Mouse (Mus musculus): ENCODE measurements at regions not wholly inside any gene's neighbourhood (a gene's known extent, or its start where the extent isn't known, plus 50 kb on each side); places are given as distances from the start of the nearest gene placed in this dataset.
A peak's percentile ranks its signal among the peaks of the same experiment; 100 is the strongest.

DNA sequence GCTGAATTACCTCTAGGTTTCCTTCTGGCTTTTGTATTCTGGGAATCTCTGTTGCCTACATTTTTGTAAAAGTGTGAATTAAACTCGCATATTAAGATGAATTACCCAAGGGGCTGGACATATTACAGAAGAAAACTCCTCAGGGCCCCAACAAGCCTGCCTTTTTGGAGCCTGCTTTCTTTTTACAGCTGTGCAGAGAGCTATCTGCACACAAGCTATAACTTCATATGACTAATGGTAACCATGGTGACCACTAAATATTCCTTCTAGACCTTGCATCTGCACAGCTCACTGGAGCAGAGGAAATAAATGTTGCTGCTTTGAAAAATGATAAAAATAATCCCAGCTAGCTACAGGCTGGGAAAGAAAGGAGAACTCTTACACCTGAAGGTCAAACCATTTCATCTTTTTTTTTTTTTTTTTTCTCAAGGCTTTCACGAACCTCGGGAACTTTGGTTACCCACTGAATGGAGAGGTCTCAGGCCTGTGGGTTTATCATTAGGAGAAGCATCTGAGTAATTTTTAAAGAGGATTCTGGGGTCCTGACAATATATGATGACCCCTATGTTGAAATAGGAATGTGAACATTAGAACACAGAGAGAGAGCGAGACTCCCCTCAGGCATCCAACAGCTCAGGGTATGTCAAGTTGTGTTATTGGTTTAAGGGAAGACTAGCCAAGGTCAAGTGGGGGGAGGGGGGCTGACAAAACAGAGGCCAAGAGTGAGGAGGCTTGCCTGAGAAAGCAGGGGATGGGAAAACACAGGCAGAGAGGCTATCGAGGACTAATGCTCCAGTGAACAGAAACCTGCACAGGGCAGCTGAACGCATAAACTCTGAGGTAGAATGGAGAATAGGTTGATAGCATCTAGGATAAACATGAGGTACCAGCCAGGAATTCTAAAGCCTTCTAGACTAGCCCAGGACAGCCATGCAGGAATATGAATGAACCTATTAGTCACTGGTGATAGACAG lies 188.4 kb downstream of the Phlda1 start:
- DNase-seq (ENCODE audit: low spot score in 2 of 2) = no peak

DNA sequence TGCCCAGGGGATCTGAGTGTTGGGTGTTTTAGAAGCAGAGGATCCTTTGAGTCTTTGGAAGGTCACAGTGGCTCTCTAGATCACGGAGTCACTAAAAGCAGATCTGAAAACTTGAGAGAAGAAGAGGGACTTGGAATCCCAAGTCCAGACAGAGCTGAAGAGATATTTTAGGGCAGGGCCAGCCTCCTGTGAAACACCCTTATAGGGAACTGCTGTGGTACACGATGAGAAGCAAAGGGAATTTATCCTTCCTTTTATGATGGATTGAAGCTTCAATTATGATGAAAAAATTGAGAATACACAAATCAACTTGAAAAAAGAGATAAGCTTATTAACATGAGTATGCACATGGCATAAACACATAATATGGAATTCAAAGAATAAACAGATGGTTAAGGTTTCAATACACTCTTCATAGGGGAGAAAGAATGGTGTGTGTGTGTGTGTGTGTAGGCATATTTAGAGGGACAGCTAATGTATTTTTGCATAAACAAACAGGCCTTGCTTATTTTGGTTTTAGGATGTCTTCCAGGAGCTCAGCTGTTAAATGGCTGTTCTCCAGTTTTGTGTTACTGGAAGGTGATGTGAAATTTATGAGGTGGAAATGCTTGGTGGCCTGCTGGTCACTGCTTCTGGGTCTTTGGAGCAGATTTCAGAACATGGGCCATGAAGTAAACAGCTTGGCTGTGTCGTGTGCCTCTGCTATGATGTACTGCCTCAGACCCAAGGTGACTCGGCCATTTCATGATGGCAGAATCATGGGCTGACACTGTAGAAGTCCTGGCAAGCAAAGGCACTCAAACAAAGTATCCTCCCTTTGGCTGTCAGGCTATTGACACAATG lies 190.1 kb downstream of the Phlda1 start:
- DNase-seq (ENCODE audit: low spot score in 2 of 2) = no peak

DNA sequence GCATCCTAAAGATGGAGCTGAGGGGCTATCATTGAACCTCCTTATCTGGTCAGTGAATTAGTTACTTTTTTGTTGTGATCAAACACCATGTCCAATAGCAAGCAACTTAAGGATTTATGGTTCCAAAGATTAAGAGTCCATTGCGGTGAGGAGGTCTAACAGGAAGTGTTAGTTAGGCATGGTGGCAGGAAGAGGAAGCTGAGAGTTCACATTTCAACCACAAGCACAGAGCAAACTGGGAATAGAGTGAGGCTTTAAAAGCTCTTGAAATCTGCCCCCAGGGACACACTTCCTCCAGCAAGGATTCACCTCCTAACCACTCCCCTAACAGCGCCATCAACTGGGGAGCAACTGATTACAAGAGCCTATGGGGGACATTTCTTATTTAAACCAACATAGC lies 190.9 kb downstream of the Phlda1 start:
- DNase-seq (ENCODE audit: low spot score in 2 of 2) = no peak

DNA sequence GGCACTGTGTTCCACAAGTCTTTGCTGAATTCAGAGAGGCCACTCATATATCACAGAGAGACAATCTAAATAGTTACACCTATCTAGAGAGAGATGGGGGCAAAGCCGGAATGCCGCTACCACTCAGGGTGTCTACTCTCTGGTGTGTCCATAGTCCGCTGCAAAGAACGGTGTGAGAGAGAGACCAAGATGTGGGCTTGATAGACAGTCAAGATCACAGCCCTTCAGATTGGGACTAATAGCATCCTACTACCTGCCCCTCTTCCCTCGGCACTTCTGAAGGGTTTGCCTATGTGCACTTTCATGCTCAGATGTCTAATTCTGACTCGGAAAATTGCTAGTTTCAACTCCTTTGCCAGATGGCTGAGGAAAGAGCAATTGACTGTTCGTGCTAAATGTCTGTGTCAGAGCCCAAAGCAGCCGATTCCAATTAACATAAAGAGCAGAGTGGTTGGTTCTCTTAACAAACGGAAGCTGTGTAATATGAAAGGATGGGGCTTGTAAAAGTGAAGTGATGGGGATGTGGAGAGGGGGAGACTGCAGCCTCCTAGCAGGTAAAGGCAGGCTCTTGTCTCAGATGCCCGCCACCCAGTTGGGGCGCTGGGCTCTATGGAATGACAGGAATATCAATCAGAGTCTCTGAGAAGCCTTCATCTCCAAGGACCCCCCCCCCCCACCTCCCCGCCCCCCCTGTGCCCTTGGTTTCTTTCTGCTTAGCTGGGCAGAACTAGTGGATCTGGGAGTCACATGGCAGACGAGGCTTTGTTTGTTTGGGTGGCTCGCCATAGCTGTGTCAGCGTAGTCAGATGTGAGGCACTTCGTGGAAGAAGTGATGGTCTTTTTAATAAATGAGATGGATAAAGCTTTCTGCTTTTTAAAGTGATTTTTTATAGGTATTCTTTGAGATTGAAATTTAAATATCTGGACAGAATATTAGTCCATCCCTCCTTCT lies 193.7 kb downstream of the Phlda1 start:
- no peak for DNase-seq (ENCODE audit: low spot score in 2 of 2)

DNA sequence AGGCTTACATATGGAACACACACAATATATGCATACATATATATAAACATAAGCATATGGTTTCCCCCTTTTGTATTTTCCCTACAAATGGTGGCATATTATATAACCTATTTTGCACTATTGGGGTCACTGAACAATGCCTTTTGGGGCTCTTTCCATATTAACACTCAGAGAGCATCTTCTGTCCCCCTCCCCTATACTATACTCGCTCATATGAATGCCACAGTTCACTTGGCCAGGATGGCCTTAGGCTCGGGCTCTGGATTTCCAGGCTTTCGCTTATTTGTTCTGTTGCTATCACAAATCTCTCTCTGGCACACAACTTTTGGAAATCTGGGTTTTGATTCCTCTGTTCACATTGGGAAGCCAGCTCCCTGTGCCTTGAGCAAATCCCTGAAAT lies 194.5 kb downstream of the Phlda1 start:
- DNase-seq (ENCODE audit: low spot score in 2 of 2) = no peak

DNA sequence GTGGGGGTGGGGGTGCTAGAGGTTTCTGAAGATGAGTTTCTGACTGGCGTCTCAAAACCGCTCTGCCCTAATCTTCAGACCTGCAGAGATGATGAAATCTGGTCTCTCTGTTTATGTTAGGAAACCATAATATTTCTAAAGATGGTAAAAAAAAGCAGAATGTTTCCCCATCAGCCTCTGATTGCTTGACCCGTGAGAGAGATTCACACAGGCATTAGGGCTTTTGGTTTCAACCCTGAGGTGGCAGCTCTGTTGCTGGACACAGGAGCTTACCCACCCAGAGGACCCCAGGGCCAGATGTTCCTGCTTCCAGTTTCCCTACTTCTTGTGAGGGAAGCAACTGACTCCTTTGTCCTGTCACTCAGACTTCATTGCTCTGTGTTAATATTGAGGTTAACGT lies 195.1 kb downstream of the Phlda1 start:
- DNase-seq (ENCODE audit: low spot score in 2 of 2) = no peak

DNA sequence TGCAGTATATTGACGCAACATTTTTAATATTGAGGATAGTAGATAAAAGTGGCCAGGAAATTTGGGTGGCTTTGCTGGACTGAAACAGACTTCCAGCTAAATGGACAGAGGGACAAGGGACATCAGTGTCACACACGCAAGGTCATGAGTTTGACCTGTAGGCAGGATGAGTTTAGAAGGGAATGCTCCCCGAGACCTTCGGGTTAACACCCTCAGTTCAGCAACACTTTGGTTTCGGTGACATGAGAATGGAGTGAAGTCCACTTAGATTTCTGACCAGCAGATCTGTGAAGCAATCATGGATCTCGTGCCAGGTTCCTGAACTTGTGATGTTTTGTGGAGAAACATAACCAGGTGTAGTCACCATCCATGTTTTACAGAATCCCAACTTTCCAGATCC lies 196.3 kb downstream of the Phlda1 start:
- no peak for DNase-seq (ENCODE audit: low spot score in 2 of 2)

DNA sequence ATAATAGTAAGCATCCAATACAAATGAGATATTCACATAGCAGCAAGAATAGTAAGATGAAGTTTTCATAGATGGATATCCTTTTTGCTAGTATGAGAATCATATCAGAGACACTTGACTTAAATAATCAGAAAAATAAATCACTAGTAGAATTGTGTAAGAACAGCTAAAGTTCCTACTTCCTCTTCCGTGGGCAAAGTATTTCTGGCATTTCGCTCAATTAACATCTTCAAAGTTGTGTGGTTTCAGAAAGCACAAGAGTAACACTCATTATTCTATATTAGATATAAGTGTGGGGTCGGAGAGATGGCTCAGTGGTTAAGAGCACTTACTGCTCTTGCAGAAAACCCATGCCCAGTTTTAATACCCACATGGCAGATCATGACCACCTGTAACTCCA lies 197.4 kb downstream of the Phlda1 start:
- DNase-seq (ENCODE audit: low spot score in 2 of 2) = no peak

DNA sequence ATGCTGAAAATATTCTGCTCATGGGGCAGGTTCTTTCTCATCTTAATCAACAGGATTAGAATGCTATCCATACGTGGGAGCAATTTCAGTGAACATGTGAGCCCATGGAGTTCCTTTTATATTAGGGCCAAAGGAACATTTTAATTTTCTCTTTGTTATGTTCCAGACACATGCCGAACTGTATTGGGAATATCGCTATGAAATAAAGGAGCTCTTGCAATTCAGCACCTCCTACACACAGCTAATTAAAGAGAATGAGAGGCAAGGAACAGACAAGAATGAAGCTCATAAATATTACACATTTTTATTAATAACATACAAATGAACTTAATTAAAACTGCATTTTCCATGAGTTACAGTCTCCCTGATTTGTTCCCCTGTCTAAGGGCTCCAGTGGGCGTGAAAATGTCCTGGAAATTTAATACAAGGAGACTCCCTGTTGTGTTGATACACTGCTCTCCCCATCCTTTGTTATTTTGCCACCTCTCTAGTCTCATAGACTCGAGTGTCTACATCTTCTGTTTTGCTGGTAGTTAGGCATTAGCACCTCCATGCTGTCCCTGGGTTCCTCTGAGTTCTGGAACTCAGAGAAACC lies 205.5 kb downstream of the Phlda1 start:
- no peak for DNase-seq (ENCODE audit: low spot score in 2 of 2)

DNA sequence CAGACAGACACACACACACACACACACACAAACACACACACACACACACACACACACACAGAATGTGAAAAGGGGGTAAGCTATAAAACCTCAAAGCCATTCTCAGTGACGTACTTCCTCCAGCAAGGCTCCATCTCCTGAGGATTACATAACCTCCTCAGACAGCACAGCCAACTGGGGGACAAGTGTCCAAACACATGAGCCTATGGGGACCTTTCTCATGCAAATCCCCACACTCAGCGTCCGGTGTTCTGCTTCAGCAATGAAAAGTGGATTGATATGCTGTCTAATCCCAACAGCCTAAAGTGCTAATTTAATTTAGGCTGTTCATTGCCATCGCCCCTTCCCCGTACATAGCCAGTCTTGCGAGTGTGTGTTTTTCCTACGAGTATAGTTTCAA lies 206.9 kb downstream of the Phlda1 start:
- no peak for DNase-seq (ENCODE audit: low spot score in 2 of 2)

DNA sequence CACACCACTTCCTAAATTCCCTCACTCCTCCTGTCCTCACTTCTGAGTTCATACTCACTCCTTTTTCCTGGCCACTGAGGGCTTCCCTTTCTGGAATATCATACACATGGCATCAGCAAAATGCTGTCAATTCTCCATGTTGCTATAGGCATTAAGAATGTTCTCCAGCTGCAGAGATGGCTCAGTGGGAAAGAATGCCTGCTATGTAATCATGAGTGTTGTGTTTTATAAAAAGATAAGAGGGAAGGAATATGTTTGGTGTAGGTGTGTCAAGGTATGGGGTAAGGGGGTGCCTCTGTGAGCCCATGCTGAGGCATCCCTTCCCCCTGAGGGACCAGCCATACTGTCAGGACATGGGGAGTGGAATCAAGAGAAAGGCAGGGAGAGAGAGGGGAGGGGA lies 207.6 kb downstream of the Phlda1 start:
- no peak for DNase-seq (ENCODE audit: low spot score in 2 of 2)

DNA sequence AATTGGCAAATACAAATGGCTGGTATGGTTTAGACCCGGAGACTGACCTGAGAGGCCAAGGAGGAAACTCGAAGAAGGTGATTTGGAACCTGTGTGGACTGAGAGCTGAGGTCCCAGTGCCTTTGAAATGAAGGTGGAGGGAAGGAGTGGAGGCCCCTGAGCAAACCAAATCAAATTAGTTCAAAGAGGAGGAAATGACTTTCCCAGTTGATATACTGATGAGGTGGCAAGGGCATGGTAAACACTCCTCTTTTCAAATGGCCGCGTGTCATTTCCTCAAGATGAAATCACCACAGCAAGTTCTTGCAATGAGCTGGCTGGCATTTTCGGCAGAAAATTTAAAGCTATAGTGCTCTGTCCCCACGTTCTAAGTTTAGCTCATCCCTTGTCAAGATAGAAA lies 209.1 kb downstream of the Phlda1 start:
- DNase-seq (ENCODE audit: low spot score in 2 of 2) = no peak

DNA sequence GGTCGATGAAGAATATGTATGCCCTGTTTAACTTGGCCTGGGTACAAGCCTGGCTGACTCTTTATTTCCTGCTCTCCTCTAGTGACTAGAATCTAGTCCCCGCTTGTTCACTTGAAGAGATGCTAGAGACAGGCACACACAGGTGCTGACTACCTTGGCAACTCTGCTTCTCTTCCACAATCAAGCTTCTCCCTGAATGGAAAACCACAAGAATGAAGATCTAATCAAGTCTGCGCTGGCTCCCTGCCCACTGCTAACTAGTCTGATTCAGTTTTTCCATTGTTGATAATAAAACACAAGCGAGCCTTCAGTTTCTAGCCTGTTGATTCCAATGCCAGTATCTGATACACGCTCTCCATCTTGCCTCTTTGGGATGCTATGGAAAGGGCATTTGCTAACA lies 213.5 kb downstream of the Phlda1 start:
- peak; percentile 42 to 70 for DNase-seq (ENCODE audit: low spot score in 2 of 2)

DNA sequence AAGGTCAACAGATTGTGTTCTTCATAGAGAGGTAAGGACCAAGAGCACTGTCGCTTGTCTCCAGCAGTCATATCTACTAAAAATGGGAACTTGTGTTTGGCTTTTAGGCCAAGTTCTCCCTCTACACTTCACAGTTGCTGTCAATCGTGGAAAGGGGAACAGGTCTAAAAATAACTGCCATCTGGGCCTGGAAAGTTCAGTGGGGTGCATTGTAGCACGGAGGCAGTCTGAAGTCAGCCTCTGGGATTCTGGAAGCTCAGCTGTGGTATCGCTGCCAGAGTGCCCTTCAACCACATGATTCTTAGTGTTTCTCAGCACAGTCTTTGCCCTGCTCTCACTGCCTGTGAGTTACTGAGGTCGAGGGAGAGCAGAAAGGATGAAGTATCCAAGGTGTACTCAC lies 215.0 kb downstream of the Phlda1 start:
- no peak for DNase-seq (ENCODE audit: low spot score in 2 of 2)

DNA sequence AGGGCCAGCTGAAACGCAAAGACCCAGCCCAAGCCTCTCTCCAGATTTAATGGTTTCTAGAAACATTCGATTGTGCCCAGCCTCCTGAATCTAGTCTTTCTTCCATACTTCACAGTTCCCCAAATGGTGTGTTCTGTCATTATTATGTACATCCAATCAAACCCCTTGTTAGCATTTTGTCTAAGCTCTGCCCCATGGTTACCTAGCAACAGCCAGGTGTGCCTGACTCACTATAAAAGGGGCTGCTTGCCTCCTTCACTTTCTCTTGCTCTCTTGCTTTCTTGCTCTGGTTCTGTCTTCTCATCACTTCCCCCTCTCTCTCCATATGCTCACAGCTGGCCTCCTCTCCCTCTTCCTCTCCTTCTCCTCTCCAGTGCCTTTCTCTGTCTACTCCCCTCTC lies 217.8 kb downstream of the Phlda1 start:
- no peak for DNase-seq (ENCODE audit: low spot score in 2 of 2)

DNA sequence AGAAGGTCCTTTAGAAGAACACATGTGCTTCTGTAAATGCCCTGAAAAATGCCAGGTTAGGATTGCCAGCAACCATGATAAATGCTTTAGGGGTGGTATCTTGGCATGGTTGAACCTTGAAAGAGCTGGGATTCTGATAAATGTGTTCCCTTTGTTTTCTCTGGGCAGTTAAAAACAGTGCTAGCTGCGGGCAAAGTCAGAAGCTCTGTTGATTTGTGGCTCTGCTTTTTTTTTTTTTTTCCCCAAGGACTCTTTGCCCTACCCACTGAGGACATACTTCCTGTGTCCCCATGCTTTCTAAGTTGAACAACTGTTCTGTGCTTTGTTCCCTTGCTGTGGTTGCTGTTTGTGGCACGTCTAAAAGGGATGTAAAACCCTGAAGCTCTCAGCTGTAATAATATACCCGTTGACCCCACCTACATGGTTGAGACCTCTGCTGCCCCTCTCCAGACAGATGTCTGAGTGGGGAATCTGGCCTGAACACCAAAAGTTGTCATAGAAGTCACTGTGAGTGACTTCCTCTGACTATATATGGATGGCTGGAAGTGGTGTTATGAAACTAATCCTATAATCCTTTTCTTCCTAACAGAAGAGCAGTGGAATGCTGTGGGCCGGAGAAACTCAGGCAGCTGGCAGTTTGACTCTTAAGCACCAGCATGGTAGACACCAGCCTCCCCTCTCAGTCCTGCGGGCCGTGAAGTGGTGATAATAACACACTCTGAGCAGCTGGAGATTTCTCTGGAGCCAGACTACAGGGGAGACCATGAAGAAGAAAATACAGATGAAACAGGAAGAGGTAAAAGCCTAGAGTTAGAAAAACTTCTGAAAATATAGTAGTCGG lies 218.7 kb downstream of the Phlda1 start:
- no peak for DNase-seq (ENCODE audit: low spot score in 2 of 2)

DNA sequence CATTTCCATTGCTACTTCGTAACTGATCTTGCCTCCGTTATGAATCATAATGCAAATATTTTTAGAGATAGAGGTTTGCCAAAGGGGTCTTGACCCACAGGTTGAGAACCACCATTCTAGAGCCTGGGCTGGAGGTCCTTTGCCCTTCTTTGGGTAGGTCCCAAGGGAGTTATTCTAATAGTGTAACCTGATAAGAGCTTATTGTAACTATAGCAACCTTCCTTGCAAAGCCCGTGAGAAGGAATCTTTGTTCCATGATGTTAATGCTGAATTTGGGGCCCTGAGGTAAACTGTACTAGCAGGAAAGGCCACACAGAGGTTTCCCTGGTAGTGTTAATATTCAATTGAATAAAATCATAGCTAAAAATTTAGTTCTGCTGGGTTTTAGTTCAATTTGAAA lies 229.9 kb downstream of the Phlda1 start:
- no peak for DNase-seq (ENCODE audit: low spot score in 2 of 2)

DNA sequence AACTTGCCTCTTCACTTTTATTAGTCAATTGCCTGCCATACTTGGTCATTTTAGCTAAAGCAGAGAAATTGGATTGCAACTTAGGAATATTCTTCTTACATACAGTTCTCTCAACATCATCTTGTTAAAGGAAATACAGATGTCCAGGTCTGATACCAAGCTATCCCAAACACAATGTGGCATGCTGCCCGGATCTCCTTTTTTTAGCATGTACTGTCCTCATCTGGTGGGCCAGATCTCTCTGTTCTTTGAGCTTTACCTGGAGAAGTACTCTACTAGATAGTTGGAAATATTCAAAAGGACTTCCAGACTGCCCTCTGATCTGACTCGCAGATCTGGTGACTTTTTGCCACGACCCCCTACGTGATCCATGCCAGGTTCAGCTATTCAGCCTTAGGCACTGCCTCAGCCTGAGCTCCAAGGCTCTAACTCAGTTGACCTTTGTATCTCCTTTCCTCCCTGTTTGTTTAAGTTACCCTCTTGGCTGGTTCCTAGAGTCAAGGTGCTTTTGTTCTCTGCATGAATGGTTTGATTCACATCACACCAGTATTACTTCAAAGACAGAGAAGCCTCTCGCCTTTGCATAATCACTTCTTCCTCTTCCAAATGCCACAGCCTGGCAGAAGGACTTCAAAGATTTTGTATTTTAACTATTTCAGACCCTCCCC lies 232.9 kb upstream of the Krr1 start:
- DNase-seq (ENCODE audit: low spot score in 2 of 2) = no peak

DNA sequence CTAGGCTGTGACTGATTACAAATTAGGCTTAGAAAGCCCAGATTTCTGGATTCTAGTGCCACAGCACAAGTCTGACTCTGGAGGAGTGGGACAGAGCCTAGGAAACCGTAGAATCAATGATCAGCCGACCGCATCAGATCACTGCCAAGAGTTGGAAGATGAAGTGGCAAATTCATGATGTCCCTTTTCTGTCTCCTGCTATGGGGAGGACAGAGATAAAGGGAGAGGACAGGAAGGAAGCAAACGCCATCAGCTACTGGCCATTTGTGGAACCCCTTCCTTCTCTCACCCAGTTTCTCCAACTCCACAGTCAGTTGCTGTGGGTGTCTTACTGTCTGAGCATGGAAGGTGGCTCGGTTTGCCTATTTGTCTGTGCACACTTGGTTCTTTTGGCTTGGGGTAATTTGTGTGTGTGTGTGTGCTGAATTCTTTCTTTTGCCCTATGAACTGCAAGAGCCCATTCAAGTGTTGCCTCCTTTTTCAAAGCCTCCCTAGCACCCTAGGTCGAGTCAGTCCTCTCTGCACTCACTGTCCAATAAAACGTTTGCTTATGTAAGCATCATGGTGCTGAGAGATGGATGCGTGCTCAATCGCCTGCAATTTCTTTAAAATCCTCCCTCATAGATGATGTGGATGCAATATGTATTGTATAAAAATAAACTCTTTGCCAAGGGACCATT lies 231.7 kb upstream of the Krr1 start:
- no peak for DNase-seq (ENCODE audit: low spot score in 2 of 2)
